Mouse (Mus musculus): ENCODE results near the gene Yif1b.
"Not testable (repeated sequence)": the region's sequence is repeated elsewhere in the genome, so short reads cannot be mapped to it uniquely, and the experiment has no call there.

Gene Yif1b

DNA sequence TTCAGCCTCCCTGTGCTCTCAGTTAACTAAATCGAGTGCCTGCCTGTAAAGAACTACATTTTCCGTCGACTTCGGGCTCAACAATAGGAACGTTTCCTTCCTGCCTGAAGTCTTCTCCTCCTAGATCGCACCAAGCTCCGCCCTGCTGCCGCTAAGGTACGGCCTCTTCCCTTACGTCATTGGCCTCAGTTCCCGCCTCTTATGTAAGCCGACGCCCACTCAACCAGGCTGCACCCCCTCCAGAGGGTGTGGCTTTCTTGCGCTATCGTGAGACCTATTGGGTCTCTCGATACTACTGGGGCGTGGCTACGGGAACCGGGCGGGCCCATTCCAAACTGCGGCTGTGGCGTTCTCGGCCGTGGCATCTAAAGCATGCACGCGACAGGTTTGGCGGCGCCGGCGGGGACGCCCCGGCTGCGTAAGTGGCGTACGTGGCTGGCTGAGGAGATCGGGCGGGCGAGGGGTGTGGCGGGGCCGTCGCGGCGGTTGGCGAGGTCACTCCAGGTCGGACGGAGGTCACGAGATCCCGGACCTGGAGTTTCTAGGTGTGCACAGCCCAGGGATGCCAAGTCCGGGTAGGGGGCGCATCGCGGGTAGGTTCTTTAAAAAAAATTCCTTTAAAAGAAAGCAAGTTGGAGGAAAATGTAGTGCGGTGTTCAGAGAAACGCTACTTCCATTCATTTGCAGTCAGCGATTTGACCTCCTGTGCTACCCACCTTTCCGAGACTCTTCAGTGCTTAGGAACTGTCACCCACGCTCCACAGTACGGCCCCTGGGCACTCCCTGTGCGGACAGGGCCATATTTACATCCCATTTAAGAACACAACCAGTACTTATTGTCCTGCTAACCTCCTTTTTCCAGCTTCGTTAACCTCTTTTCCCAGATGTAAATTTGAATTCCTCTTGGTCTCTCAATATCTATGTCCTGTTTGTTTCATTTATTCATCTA lies at the start of gene Yif1b:
TSS of gene Yif1b (plus strand) at position 311 of the 949 bp plus-strand sequence.
- peak; percentile 90 for DNase-seq (ENCODE audit: low spot score)

DNA sequence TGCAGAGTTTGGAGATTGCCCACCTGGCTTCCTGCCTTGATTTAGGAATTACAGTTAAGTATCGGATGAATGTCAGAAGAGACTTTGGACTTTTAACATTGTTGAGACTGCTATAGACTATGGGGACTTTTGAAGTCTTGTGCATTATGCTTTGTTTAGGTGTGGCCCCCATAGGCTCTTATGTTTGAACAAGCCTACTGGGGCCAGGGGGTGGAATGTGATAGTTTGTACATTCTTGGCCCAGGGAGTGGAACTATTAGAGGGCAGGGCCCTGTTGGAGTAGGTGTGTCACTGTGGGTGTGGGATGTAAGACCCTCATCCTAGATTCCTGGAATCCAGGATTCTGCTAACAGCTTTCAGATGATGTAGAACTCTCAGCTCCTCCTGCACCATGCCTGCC lies 43.9 kb upstream of the Yif1b start:
- DNase-seq (ENCODE audit: low spot score) = not testable (repeated sequence)

DNA sequence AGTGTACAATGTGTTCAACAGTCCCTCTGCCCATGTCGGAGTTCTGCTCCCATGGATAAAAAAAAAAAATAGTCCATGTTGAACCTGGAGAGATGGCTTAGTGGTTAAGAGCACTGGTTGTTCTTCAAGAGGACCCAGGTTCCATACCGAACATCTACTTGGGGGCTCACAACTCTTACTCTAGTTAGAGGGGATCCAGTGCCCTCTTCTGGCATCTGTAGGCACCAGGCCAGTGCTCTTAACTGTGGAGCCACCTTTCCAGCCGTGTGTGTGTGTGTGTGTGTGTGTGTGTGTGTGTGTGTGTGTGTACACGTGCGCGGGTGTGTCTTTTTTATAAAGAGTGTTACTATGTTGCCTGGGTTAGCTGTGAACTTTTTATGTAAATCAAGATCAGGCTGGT lies 35.6 kb upstream of the Yif1b start:
- DNase-seq (ENCODE audit: low spot score) = no peak

DNA sequence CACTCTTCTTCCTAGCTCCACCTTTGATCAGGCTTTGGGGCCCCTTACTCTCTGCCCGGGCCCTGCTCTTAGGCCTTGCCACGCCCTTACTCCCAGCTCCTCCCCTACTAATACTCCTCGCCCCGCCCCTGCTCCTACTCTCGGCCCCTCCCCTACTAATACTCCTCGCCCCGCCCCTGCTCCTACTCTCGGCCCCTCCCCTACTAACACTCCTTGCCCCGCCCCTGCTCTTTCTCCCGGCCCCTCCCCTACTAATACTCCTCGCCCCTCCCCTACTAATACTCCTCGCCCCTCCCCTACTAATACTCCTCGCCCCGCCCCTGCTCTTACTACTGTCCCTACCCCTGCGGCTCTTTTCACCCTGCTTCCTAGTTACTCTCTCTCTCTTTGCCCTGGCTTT lies 27.1 kb upstream of the Yif1b start:
- peak; percentile 42 for DNase-seq (ENCODE audit: low spot score)

DNA sequence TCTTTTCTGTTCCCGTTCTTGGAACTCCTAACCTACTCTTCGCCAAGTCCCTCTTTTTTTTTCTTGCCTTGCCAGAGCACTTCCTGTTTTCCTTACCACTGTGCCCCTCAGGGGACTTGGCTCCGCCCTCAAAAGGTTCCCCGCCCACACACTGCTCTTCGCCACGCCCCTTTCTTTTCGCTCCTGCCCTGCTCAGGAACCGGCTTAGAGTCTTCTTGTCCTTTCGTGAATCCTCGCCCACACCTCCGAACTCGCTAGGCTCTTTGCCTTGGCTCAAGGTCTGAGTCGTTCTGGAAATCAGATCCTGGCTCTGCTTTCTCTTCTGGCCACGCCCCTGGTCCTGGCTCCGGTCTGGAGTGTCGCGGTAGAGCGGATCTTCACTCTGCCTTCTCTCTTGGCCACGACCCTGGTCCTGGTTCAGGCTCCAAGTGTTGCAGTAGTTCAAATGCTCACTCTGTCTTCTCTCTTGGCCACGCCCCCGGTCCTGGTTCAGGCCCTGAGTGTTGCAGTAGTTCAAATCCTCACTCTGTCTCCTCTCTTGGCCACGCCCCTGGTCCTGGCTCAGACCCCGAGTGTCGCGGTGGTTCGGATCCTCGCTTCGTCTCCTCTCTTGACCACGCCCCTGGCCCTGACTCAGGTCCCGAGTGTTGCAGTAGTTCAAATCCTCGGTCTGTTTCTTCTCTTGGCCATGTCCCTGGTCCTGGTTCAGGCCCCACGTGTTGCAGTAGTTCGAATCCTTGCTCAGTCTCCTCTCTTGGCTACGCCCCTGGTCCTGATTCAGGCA lies 26.5 kb upstream of the Yif1b start:
- DNase-seq (ENCODE audit: low spot score) = peak; percentile 86

DNA sequence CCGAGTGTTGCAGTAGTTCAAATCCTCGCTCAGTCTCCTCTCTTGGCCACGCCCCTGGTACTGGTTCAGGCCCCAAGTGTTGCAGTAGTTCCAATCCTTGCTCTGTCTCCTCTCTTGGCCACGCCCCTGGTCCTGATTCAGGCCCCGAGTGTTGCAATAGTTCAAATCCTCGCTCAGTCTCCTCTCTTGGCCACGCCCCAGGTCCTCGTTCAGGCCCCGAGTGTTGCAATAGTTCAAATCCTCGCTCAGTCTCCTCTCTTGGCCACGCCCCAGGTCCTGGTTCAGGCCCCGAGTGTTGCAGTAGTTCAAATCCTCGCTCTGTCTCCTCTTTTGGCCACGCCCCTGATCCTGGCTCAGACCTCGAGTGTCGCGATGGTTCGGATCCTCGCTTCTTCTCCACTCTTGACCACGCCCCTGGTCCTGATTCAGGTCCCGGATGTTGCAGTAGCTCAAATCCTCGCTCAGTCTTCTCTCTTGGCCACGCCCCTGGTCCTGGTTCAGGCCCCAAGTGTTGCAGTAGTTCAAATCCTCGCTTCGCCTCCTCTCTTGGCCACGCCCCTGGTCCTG lies 25.8 kb upstream of the Yif1b start:
- peak; percentile 10 for DNase-seq (ENCODE audit: low spot score)

DNA sequence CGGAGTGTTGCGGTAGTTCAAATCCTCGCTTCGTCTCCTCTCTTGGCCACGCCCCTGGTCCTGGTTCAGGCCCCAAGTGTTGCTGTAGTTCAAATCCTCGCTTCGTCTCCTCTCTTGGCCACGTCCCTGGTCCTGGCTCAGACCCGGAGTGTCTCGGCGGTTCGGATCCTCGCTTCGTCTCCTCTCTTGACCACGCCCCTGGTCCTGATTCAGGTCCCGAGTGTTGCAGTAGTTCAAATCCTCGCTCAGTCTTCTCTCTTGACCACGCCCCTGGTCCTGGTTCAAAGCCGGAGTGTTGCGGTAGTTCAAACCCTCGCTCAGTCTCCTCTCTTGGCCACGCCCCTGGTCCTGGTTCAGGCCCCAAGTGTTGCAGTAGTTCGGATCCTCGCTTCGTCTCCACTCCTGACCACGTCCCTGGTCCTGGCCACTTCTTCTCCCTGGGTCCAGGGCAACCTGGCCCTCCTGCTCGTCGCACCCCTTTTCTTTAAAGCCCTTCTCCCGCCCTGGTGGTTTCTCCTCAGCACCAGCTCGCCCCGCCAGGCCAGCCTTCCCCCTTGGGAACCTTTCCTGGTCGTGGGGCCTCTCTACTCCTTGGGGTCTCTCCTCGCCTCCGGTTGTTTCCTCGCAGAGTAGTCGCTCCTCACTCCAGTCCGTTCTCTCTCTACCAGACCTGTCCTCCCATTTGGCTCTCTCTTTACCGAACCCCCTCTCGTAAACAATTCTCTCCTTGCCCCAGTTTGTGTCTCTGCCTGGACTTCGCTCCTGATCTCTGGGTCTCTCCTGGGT lies 25.2 kb upstream of the Yif1b start:
- not testable (repeated sequence) for DNase-seq (ENCODE audit: low spot score)

DNA sequence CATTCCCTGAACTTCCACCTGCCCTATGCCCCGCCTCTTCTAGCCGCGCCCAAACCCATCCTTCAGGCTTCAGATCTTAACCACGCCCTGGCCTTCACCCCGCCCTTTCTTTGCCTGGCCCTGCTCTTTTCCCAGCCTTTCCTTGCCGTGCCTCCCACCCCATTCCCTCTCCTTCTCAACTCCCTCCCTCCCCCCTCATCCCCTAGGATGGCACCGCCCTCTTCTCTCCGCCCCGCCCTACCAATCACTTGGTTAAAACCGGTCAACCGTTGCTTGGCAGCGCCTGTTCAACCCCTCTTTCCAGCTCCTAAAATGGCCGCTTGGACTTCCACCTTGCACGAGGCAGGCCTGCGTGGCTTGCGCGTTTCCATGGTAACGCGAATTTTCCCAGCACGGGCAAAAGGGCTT lies 24.4 kb upstream of the Yif1b start, which contains the start of gene Catsperg1:
TSS of gene Catsperg1 (minus strand) at position 361 of the 408 bp plus-strand sequence.
- no peak for DNase-seq (ENCODE audit: low spot score)

DNA sequence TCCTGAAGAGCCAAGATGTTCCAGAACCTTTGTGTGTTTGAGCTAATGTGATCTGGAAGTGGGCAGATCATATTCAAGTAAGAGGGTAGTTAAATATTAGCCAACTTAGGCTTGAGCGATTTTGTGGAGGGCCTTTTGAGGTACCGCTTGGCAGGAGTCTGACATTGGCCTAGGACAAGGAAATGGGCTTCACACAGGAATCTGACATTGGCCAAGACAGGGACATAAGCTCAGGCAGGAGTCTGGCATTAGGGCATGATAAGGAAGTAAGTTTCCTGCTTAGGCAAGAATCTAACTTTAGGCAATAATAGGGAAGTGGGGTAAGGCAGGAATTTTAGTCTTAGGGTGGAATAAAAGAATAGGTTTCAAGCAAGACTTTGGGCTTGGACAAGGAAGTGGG lies 23.9 kb upstream of the Yif1b start:
- DNase-seq (ENCODE audit: low spot score) = no peak

DNA sequence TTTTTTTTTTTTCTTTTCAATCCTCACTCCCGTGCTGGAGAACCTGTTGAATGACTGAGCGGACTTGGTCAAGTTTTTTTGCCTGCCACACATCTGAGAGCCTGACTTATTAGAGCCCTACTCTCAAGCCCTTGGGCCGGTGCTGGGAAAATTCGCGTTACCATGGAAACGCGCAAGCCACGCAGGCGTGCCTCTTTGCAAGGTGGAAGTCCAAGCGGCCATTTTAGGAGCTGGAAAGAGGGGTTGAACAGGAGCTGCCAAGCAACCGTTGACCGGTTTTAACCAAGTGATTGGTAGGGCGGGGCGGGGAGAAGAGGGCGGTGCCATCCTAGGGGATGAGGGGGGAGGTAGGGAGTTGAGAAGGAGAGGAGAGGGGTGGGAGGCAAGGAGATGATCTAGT lies 23.3 kb upstream of the Yif1b start:
- no peak for DNase-seq (ENCODE audit: low spot score)

DNA sequence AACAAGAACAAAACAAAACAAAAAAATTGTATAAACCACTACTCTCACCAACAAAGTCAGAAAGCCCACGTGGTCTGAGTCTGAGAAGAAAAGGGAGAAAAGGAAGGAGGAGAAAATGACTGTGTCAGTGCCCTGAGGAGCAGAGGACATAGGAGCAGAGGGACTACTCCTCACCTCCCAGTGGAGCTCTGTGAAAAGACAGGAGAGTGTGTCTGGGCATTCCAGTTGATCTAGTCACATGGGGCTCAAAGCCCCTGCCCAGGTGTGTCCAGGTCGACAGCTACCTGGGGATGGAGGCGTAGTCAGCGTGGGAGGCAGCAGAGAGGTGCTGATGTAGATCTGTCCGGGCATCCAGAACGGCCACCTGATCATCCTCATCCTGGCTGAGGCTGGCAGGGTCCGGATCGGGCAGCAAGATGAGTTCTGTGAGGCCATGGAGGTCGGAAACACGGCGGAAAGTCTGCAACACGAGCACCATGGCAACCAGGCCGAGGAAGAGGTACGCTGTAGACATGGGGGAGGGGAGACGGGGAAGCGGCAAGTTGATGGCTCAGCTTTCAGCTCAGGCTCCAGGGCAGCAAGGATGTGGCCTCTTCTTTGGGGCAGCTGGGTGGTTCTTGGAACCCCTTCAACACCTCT lies 13.3 kb upstream of the Yif1b start:
- no peak for DNase-seq (ENCODE audit: low spot score)

DNA sequence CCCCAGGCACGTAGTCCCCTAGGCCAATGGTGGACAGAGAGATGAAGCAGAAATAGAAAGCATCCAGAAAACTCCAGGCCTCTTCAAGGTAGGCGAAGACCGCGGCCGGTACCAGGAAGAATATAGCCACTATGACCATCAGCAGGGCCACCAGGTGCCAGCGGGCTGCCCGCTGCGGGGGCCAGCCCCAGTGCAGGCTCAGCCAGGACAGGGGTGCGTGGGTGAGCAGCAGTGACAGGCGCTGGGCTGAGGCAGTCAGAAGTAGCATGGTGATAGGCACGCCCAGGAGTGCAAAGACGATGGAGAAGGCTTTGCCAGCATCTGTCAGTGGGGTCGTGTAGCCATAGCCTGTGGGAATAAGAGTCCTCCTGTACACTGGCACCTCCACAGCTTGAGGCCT lies 12.6 kb upstream of the Yif1b start:
- no peak for DNase-seq (ENCODE audit: low spot score)

DNA sequence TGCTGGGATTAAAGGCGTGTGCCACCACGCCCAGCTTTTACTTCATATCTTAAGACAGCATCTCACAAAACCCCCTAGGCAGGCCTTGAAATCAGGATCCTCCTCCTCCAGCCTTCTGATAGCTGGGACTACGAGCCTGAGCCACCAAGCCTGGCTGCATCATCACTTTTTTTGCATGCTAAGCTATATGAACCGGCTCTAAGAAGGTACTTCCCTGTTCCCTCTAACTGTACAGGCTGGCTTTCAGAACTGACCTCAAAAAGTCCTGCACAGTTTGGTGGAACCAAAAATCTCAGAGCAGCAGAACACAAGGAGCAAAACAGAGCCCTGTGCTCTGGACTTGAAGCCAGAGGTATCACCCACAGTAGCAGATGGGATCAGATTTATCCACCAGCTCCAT lies 9.9 kb upstream of the Yif1b start:
- DNase-seq (ENCODE audit: low spot score) = no peak

DNA sequence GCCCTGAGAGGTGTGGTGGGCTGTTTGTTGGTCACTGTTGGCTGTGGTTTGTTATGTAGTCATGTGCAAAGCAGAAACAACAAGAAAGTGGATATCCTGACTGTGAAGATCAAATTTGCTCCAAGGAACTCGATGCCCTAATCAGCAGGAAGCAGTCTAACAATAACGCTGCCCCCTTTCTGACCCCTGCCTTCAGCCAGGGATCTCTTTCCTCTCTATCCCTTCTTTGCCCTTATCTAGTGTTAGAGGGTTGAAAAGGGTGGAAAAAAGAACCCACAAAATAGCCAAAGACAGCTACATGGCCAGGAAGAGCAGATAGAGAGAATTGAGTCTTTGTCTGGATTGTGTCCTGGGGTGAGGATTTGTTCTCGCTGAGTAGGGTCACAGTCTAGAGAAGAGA lies 7.6 kb upstream of the Yif1b start:
- DNase-seq (ENCODE audit: low spot score) = no peak

DNA sequence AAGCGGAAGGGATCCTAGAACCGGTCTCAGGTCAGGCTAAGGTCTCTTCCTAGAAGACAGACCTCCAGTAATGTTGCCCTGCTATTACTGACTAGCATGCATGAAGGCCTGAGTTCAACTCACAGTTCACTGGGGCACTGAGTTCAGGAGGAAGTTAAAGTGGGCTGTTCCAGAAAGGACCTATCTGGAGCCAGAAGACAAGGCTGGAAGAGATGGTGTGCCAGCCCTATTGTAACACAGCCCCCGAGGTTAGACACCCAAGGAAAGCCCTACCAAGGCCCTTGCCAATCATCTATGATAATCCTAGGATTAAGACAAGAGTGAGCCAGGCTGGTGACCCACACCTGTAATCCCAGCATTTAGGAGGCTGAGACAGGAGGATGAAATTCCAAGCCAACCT lies 6.6 kb upstream of the Yif1b start:
- no peak for DNase-seq (ENCODE audit: low spot score)

DNA sequence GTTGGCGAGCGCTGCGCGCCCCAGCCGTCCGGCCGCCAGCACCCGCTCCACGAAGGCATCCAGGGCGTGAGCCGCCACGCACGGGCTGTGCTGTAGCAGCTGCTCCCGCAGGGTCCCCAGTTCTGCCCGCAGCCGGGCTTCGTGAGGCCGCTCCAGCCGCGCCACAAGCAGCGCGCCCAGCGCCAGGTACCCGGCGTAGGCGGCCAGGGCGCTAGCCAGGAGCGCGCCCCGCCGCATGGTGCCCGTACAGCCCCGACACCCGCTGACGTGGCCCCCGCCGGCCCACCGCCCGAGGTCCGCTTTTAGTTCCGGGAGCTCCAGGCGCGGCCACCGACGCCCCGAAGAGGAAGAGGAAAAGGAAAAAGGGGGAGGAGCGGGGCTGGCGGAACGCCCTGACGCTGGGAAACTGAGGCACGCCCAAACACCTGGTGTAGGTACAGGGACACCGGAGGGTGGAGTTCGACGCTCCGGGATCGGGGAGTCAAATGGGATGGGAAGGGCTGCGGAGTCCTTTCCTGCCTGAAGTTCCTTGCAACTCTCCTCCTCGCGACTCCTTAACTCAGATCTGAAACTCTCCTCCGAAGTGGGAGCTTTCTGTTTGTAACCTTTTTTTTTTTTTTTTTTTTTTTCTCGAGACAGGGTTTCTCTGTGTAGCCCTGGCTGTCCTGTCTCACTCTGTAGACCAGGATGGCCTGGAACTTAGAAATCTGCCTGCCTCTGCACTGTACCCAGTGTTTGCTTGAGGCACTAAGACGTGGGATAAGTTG lies 5.7 kb upstream of the Yif1b start, which contains the start of gene Kcnk6:
TSS of gene Kcnk6 (minus strand) at position 269 of the 767 bp plus-strand sequence.
- DNase-seq (ENCODE audit: low spot score) = peak; percentile 25

DNA sequence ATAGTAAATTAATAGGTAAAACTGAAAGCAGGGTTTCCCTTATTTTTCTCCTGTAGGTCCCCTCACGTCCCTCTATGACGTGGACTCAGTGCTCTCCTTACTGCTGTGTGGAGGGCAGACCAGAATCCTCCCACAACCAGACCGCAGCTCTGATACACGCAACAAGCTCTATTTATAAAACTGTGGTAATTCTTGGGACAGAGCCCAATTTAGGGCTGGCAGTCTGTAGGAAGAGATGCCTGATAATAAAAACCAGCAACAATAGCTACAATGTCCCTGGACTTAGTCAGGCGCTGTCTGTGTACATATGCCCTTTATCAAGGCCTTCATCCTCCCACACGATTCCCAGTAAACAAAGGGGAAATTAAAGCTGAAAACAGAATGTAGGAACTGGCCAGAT lies 4.4 kb upstream of the Yif1b start:
- DNase-seq (ENCODE audit: low spot score) = no peak

DNA sequence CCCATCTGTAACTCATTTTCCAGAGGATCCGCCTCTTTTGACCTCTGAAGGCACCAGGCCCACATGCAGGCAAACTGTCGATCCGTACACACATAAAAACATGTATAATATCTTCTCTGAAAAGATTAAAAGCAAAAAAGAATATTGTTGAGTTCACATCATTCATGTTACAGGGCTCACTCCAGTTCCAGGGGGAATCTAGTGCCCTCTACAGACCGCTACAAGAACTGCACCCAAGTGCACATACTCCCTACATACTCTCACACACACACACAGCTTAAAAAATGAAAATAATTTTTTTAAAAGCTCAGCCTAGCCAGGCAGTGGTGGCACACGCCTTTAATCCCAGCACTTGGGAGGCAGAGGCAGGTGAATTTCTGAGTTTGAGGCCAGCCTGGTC lies 3.5 kb upstream of the Yif1b start:
- no peak for DNase-seq (ENCODE audit: low spot score)

DNA sequence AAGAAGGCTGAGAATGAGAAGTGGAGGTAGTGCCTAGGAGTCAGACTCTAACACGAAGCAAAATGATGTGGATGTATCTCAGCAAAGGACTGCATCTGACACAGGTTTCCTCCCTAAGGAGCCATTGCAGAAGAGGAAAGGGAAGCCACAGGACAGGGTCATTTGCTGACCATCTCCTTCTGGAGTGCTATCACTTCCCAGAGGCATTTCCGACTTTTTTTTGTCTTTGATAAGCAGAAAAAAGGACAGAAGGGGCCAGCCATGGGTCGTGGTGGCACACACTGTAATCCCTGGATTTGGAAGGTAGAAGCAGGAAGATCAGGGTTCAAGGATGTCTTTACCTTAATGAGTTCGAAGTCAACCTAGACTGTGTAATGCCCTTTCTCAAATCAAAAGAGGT lies 1.5 kb upstream of the Yif1b start:
- DNase-seq (ENCODE audit: low spot score) = no peak

DNA sequence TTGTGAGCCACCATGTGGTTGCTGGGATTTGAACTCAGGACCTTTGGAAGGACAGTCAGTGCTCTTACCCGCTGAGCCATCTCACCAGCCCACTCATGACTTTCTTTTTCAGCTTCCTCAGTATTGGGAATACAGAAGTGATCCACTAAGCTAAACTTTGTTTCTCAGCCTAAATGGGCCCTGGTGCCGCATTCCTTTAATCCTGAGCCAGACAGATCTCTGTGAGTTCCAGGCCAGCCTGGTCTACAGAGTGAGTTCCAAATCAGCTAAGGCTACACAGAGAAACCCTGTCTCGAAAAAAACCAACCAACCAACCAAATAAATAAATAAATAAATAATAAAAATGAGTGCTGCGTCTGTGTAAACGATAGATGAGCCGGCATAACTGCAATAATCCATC lies 533 bp upstream of the Yif1b start:
- DNase-seq (ENCODE audit: low spot score) = not testable (repeated sequence)

Data from ovary, postnatal 14 days (tissue).